Mouse (Mus musculus) bone marrow macrophage, adult 2 months (primary cell): ENCODE results near the gene Plcb4.
"Not testable (repeated sequence)": the region's sequence is repeated elsewhere in the genome, so short reads cannot be mapped to it uniquely, and the experiment has no call there.

ENCODE experiments used
- CTCF ChIP-seq: IDR thresholded peaks from 2 replicates; pipeline ENCODE4 v1.5.1; 2012; ENCODE audit warnings: low read depth, mild to moderate bottlenecking, low read length, moderate library complexity
- POLR2A ChIP-seq: IDR thresholded peaks from 2 replicates; pipeline ENCODE4 v1.6.1; 2012; ENCODE audit warnings: mild to moderate bottlenecking, low read depth, low read length, borderline replicate concordance

DNA sequence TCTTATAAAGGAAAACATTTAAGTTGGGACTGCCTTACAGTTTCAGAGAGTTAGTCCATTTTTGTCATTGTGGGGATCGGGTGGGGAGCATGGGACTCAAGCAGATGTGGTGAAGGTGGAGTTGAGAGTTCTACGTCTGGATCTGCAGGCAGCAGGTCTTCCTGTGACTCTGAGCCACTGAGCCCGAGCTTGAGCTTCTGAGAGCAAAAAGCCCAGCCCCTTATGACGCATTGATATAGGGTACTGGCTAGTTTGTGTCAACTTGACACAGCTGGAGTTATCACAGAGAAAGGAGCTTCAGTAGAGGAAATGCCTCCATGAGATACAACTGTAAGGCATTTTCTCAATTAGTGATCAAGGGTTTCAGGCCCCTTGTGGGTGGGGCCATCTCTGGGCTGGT lies 241.1 kb downstream of the Plcb4 start:
- TF ChIP-seq CTCF, POLR2A: not testable (repeated sequence)
